Mouse (Mus musculus) layer of hippocampus, postnatal 25 days (tissue): ENCODE results near the gene Ugt2b36. TPM values are rescaled to one million over a fixed set of nuclear protein-coding genes. Genes with fewer than 3 reads are reported as not detected.
"Not testable (repeated sequence)": the region's sequence is repeated elsewhere in the genome, so short reads cannot be mapped to it uniquely, and the experiment has no call there.

ENCODE experiments used
- DNase-seq, 2 experiments: peaks; one replicate each; pipeline ENCODE4 v3.0.0; 2022; ENCODE audit warnings: mixed read lengths in 2 of 2, low spot score in 1 of 2; ENCODE audit errors: extremely low spot score in 1 of 2
- total RNA-seq, 2 experiments: library from RNA; stranded (reverse); gene quantifications; 2 replicates each; pipeline ENCODE4 v1.2.3; 2021

Ugt2b36 gene
- total RNA-seq, result not detected

- no peak for DNase-seq
These were observed at the start of gene Ugt2b36 for GRCm38 (mm10) chr5:87092346-87093027. Gene Ugt2b36 (minus strand): TSS chr5:87092555.

- DNase-seq, result not testable (repeated sequence)
These were observed 47.8 kb upstream of the Ugt2b36 start, which contains the start of gene Ugt2b5 for GRCm38 (mm10) chr5:87140196-87140595. Gene Ugt2b5 (minus strand): TSS chr5:87140318.

GRCm38 (mm10) chr5:87103697-87104096 is 11.3 kb upstream of the Ugt2b36 start:
- DNase-seq, result not testable (repeated sequence)

- DNase-seq, result no peak
These were observed 1.2 kb downstream of the Ugt2b36 start for GRCm38 (mm10) chr5:87091111-87091510.

- DNase-seq, result no peak
These were observed 3.1 kb downstream of the Ugt2b36 start for GRCm38 (mm10) chr5:87089264-87089663.

GRCm38 (mm10) chr5:87086269-87086668 is 6.1 kb downstream of the Ugt2b36 start:
- DNase-seq, result no peak

- no peak for DNase-seq
These were observed 61.7 kb downstream of the Ugt2b36 start for GRCm38 (mm10) chr5:87030624-87031023.

GRCm38 (mm10) chr5:87027359-87027758 is 65.0 kb downstream of the Ugt2b36 start:
- no peak for DNase-seq

Other genes with a start within 250 kb of the Ugt2b36 start
- gene Ugt2b34, start 185.6 kb downstream of the Ugt2b36 start, total RNA-seq, result not detected
- gene Ugt2b1, start 166.0 kb downstream of the Ugt2b36 start, total RNA-seq, result not detected
- not detected for gene Ugt2b35, start 91.7 kb downstream of the Ugt2b36 start, total RNA-seq
- gene Ugt2b5, start 47.8 kb upstream of the Ugt2b36 start, total RNA-seq, result not detected
- not detected for gene Ugt2b37, start 162.2 kb upstream of the Ugt2b36 start, total RNA-seq
- gene Ugt2a3, start 244.6 kb upstream of the Ugt2b36 start, total RNA-seq, result not detected